Comparison of ENCODE assay signal across 17 mouse cellular contexts in the genomic region with DNA sequence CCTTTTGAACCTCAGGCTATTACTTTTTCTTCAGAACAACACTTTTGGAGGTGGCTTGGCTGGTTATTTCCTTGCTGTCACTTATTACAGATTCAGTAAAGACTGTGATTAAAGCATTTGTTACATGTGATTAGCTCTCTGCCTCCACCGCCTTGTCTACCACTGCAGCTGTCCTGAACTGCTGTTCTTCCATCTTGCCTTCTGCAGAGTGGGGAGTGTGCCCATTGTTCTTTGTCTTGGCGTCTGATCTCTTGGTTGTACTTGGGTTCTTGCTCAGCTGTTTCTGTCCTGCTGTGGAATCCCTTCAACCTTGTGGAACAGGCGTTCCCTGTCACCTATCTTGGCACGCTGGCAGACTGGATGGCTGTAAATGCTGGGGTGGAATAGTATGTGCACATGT. TPM values are rescaled to one million over a fixed set of nuclear protein-coding genes. Genes with fewer than 3 reads are reported as not detected.
DNase-seq lines count a peak whose midpoint lies in the region; ATAC-seq and TF ChIP-seq lines count a peak whose summit lies in the region.
"Had no signal": no experiment of that assay in that cellular context is flagged by ENCODE, and none has a peak within 500 bp of the region (broad histone marks: within the 10 kb centered on the region; RNA-seq: fewer than 3 reads in every experiment).

No protein-coding gene starts in this region.

- peaks cover 75% of the 10 kb centered on the region for H3K4me1 ChIP-seq in heart, embryonic 10.5 days
- peaks cover 5% of the 10 kb centered on the region for H3K4me1 ChIP-seq in limb, embryonic 14.5 days (ENCODE audit: control insufficient read depth, insufficient read depth, low read length)
- H3K4me1 ChIP-seq in limb, embryonic 10.5 days: peaks cover 18% of the 10 kb centered on the region
- peaks cover 69% of the 10 kb centered on the region for H3K4me1 ChIP-seq in forebrain, embryonic 12.5 days
- H3K4me1 ChIP-seq in kidney, embryonic 14.5 days (ENCODE audit: control insufficient read depth, insufficient read depth, low read length): peaks cover 5% of the 10 kb centered on the region; the same call in 1 of the 2 replicates

- no peaks in the 10 kb centered on the region for H3K27me3 ChIP-seq in heart, embryonic 10.5 days (ENCODE audit: insufficient read depth, poor library complexity, severe bottlenecking)
- H3K27me3 ChIP-seq in limb, embryonic 14.5 days (ENCODE audit: control insufficient read depth, insufficient read depth, low read length): no peaks in the 10 kb centered on the region
- no peaks in the 10 kb centered on the region for H3K27me3 ChIP-seq in limb, embryonic 10.5 days (ENCODE audit: low read depth, poor library complexity, severe bottlenecking)
- no peaks in the 10 kb centered on the region for H3K27me3 ChIP-seq in forebrain, embryonic 12.5 days
- no peaks in the 10 kb centered on the region for H3K27me3 ChIP-seq in myocyte (ENCODE audit: control insufficient read depth, insufficient read depth, insufficient read length)
- H3K27me3 ChIP-seq in kidney, embryonic 14.5 days (ENCODE audit: control insufficient read depth, insufficient read depth, low read length): no peaks in the 10 kb centered on the region
- H3K27me3 ChIP-seq: hindbrain, embryonic 12.5 days; limb, embryonic 15.5 days had no signal

- 66% methylated on average over 4 of the region's 4 CpGs for WGBS in heart, embryonic 10.5 days
- WGBS in limb, embryonic 14.5 days: 69% methylated on average over 4 of the region's 4 CpGs
- 77% methylated on average over 4 of the region's 4 CpGs for WGBS in limb, embryonic 10.5 days
- WGBS in forebrain, embryonic 12.5 days: 41% methylated on average over 4 of the region's 4 CpGs
- WGBS in kidney, embryonic 14.5 days: 79% methylated on average over 4 of the region's 4 CpGs

- no peak overlapping the region for H3K9ac ChIP-seq in limb, embryonic 14.5 days (ENCODE audit: low read depth, low read length, severe bottlenecking)
- H3K9ac ChIP-seq in forebrain, embryonic 12.5 days: no peak overlapping the region
- no peak overlapping the region for H3K9ac ChIP-seq in kidney, embryonic 14.5 days (ENCODE audit: low read depth, low read length)
- H3K9ac ChIP-seq: hindbrain, embryonic 12.5 days; limb, embryonic 15.5 days had no signal

- no peak overlapping the region for H3K4me2 ChIP-seq in limb, embryonic 14.5 days (replicated peaks; ENCODE audit: low read depth, low read length, severe bottlenecking)
- H3K4me2 ChIP-seq in forebrain, embryonic 12.5 days: no peak overlapping the region
- peak overlapping the region; percentile 32 for H3K4me2 ChIP-seq in myocyte (ENCODE audit: low read depth)
- no peak overlapping the region for H3K4me2 ChIP-seq in kidney, embryonic 14.5 days (replicated peaks; ENCODE audit: low read depth, low read length)
- H3K4me2 ChIP-seq: hindbrain, embryonic 12.5 days; limb, embryonic 15.5 days had no signal

- intact Hi-C loops in heart, postnatal 25 days (cut with DNase I): no loop called here

- no peaks in the 10 kb centered on the region for H3K36me3 ChIP-seq in heart, embryonic 10.5 days
- H3K36me3 ChIP-seq in limb, embryonic 14.5 days (ENCODE audit: control insufficient read depth, insufficient read depth, low read length): no peaks in the 10 kb centered on the region
- no peaks in the 10 kb centered on the region for H3K36me3 ChIP-seq in limb, embryonic 10.5 days
- no peaks in the 10 kb centered on the region for H3K36me3 ChIP-seq in forebrain, embryonic 12.5 days (replicated peaks)
- no peaks in the 10 kb centered on the region for H3K36me3 ChIP-seq in myocyte (ENCODE audit: control insufficient read depth, insufficient read depth)
- no peaks in the 10 kb centered on the region for H3K36me3 ChIP-seq in kidney, embryonic 14.5 days (ENCODE audit: control insufficient read depth, insufficient read depth, low read length)
- H3K36me3 ChIP-seq: hindbrain, embryonic 12.5 days; limb, embryonic 15.5 days had no signal

- ATAC-seq in limb, embryonic 14.5 days (ENCODE audit: low FRiP score, low read depth): peak; percentile 73
- ATAC-seq in forebrain, embryonic 12.5 days (ENCODE audit: low FRiP score): no peak
- no peak for ATAC-seq in kidney, embryonic 14.5 days (ENCODE audit: low FRiP score, low TSS enrichment)

- H3K79me2 ChIP-seq in myocyte (ENCODE audit: control insufficient read depth, insufficient read depth): peaks cover 57% of the 10 kb centered on the region

- no peak overlapping the region for H3ac ChIP-seq in myocyte (ENCODE audit: control insufficient read depth, insufficient read length)

- peak overlapping the region; percentile 42; the same call in 1 of the 2 replicates for H3K27ac ChIP-seq in heart, embryonic 10.5 days
- no peak overlapping the region for H3K27ac ChIP-seq in limb, embryonic 14.5 days (replicated peaks; ENCODE audit: low read depth, low read length)
- no peak overlapping the region for H3K27ac ChIP-seq in limb, embryonic 10.5 days
- peak overlapping the region; percentile 46; the same call in 1 of the 2 replicates for H3K27ac ChIP-seq in forebrain, embryonic 12.5 days
- no peak overlapping the region for H3K27ac ChIP-seq in kidney, embryonic 14.5 days (ENCODE audit: low read depth, low read length)
- H3K27ac ChIP-seq: hindbrain, embryonic 12.5 days; limb, embryonic 15.5 days had no signal

- no peak overlapping the region for H3K4me3 ChIP-seq in heart, embryonic 10.5 days
- H3K4me3 ChIP-seq in limb, embryonic 14.5 days (replicated peaks; ENCODE audit: low read length): no peak overlapping the region
- H3K4me3 ChIP-seq in limb, embryonic 10.5 days: no peak overlapping the region
- H3K4me3 ChIP-seq in forebrain, embryonic 12.5 days (replicated peaks): no peak overlapping the region
- no peak overlapping the region for H3K4me3 ChIP-seq in myocyte
- H3K4me3 ChIP-seq in kidney, embryonic 14.5 days (ENCODE audit: low read length): no peak overlapping the region
- H3K4me3 ChIP-seq: hindbrain, embryonic 12.5 days; limb, embryonic 15.5 days had no signal

- TF ChIP-seq POLR2A in limb, embryonic 14.5 days (IDR thresholded peaks at IDR 0.05; ENCODE audit: borderline replicate concordance, extremely low read depth, insufficient read depth, insufficient read length): no peak
- TF ChIP-seq POLR2A in myocyte (IDR thresholded peaks at IDR 0.05; ENCODE audit: insufficient read length, low read depth): no peak

- no peaks in the 10 kb centered on the region for H3K9me3 ChIP-seq in heart, embryonic 10.5 days
- no peaks in the 10 kb centered on the region for H3K9me3 ChIP-seq in limb, embryonic 14.5 days (ENCODE audit: control insufficient read depth, low read length)
- no peaks in the 10 kb centered on the region for H3K9me3 ChIP-seq in limb, embryonic 10.5 days (replicated peaks)
- no peaks in the 10 kb centered on the region for H3K9me3 ChIP-seq in forebrain, embryonic 12.5 days
- no peaks in the 10 kb centered on the region for H3K9me3 ChIP-seq in kidney, embryonic 14.5 days (ENCODE audit: control insufficient read depth, low read length)
- H3K9me3 ChIP-seq: hindbrain, embryonic 12.5 days; limb, embryonic 15.5 days had no signal

- DNase-seq in heart, embryonic 10.5 days (ENCODE audit: low spot score): no peak
- no peak for DNase-seq in heart, postnatal 25 days (ENCODE audit: low spot score)
- DNase-seq in limb, embryonic 14.5 days (ENCODE audit: low spot score): no peak
- no peak for DNase-seq in limb, embryonic 10.5 days (ENCODE audit: low spot score)
- DNase-seq: adrenal gland, postnatal 10 days; B cell, adult 2 months; cerebellum, postnatal 14 days; kidney, adult 11 months; kidney, postnatal 25 days; lung, adult 18-20 months; lung, postnatal 4 days; thymus, postnatal 14 days had no signal

TF ChIP-seq in myocyte, 11 proteins besides CTCF, POLR2A, EP300 and RAD21:
- TF ChIP-seq TCF12 (IDR thresholded peaks at IDR 0.05; ENCODE audit: insufficient read depth, poor library complexity, severe bottlenecking) (peak; percentile 82), MYOD1 (IDR thresholded peaks at IDR 0.05; ENCODE audit: control insufficient read depth in 1 of 3, insufficient read length in 2 of 3, low read depth in 2 of 3) (peak in 2 of 3 experiments; percentile 83 to 90), TCF3 (IDR thresholded peaks at IDR 0.05; ENCODE audit: insufficient read length, low read depth) (peak; percentile 66), USF1 (IDR thresholded peaks at IDR 0.05; ENCODE audit: low read depth) (no peak), MYOG (IDR thresholded peaks at IDR 0.05; ENCODE audit: control insufficient read depth in 1 of 3, insufficient read depth in 1 of 3, insufficient read length in 2 of 3, low read depth in 2 of 3) (peak; percentile 49 to 91 (median 74)), SRF (IDR thresholded peaks at IDR 0.05; ENCODE audit: control insufficient read depth, insufficient read length, low read depth) (no peak), CEBPB (IDR thresholded peaks at IDR 0.05; ENCODE audit: insufficient read depth, poor library complexity, severe bottlenecking) (no peak), REST (IDR thresholded peaks at IDR 0.05; ENCODE audit: insufficient read depth, insufficient read length) (no peak), E2F4 (IDR thresholded peaks at IDR 0.05; ENCODE audit: insufficient read depth) (no peak), MAX (IDR thresholded peaks at IDR 0.05; ENCODE audit: low read depth) (no peak), POLR2AphosphoS2 (IDR thresholded peaks at IDR 0.05; ENCODE audit: insufficient read length, low read depth) (no peak)

RNA-seq across cellular contexts. Expression of a gene that starts 30.4 kb away (rescaled TPM):
- 4.2 and 4.5 TPM in 2 replicates for polyA plus RNA-seq in heart, embryonic 10.5 days (2016; fragmentation: Nextera tagmentation; extraction: Ambion mirVana)
- total RNA-seq in heart, postnatal 25 days (2021): 10 to 100 TPM; 15.9 to 19.0 TPM
- polyA plus RNA-seq in limb, embryonic 14.5 days (2012; rRNA removed): 9.3 and 10.8 TPM in 2 replicates
- 3.9 and 5.5 TPM in 2 replicates for polyA plus RNA-seq in limb, embryonic 14.5 days (2014; fragmentation: Nextera tagmentation; extraction: Ambion mirVana)
- 2.8 and 3.0 TPM in 2 replicates for polyA plus RNA-seq in limb, embryonic 10.5 days (2016; fragmentation: Nextera tagmentation; extraction: Ambion mirVana)
- polyA plus RNA-seq in forebrain, embryonic 12.5 days (2016; fragmentation: Nextera tagmentation; extraction: Ambion mirVana): 9.4 and 10.3 TPM in 2 replicates
- polyA plus RNA-seq in myocyte (2012; fragmentation: generic; extraction: Trizol): 7.9 TPM
- 4.5 and 4.8 TPM in 2 replicates for polyA plus RNA-seq in kidney, embryonic 14.5 days (2014; fragmentation: Nextera tagmentation; extraction: Ambion mirVana)

Comparison
In these comparisons a context has a peak if more than half of its experiments do, and no peak if none do; other contexts are left out.
1. H3K27ac ChIP-seq: peak in heart, embryonic 10.5 days (single experiment) and forebrain, embryonic 12.5 days (single experiment); none in limb, embryonic 14.5 days (single experiment), limb, embryonic 10.5 days (single experiment) and kidney, embryonic 14.5 days (single experiment).